Mouse (Mus musculus) hindbrain, embryonic 15.5 days (tissue): ENCODE data around the gene Cacna1h. TPM values are rescaled to one million over a fixed set of nuclear protein-coding genes. Genes with fewer than 3 reads are reported as not detected.

Source experiments
- ATAC-seq: fragments of 200-750 bp; cut with Nextera tagmentation; 2 replicates; pipeline ENCODE4 v1.8.0; 2017; ENCODE audit warnings: low read depth, moderate number of reproducible peaks, moderate TSS enrichment; ENCODE audit not compliant: low FRiP score
- H3K27ac ChIP-seq: fragments of 300-500 bp; sonication (generic); replicated peaks from 2 replicates; pipeline ENCODE4 v1.5.1; 2015; ENCODE audit warnings: mild to moderate bottlenecking, inconsistent platforms
- H3K27me3 ChIP-seq: fragments of 300-500 bp; sonication (generic); 2 replicates; pipeline ENCODE4 v1.6.1; 2015; ENCODE audit warnings: control low read depth, inconsistent platforms
- H3K36me3 ChIP-seq: fragments of 300-500 bp; sonication (generic); 2 replicates; pipeline ENCODE4 v1.6.1; 2015; ENCODE audit warnings: control low read depth, inconsistent platforms
- H3K4me1 ChIP-seq: fragments of 300-500 bp; sonication (generic); replicated peaks from 2 replicates; pipeline ENCODE4 v1.6.1; 2015; ENCODE audit warnings: control low read depth, inconsistent platforms
- H3K4me2 ChIP-seq: fragments of 300-500 bp; sonication (generic); 2 replicates; pipeline ENCODE4 v1.6.1; 2015; ENCODE audit warnings: moderate library complexity, mild to moderate bottlenecking, inconsistent platforms
- H3K4me3 ChIP-seq: fragments of 300-500 bp; sonication (generic); 2 replicates; pipeline ENCODE4 v1.5.1; 2015; ENCODE audit warnings: mild to moderate bottlenecking, inconsistent platforms
- H3K9ac ChIP-seq: fragments of 300-500 bp; sonication (generic); 2 replicates; pipeline ENCODE4 v1.6.1; 2015; ENCODE audit warnings: inconsistent platforms
- H3K9me3 ChIP-seq: fragments of 300-500 bp; sonication (generic); 2 replicates; pipeline ENCODE4 v1.6.1; 2016; ENCODE audit warnings: control low read depth, inconsistent platforms
- WGBS: fragments of 180-500 bp; shearing (Covaris S2); methylation state at CpG from one replicate; pipeline ENCODE4 v1.1.7; 2015; 5-methylcytosine and 5-hydroxymethylcytosine counted together
- polyA plus RNA-seq: library from polyadenylated mRNA; unstranded; fragments of >200 nt; fragmentation: Nextera tagmentation; extraction: Ambion mirVana; gene quantifications from 2 replicates; pipeline ENCODE4 v1.2.1, GENCODE M21; 2015

Cacna1h gene
- polyA plus RNA-seq, 1 experiment from 2014 or later: 10.6 TPM

DNA sequence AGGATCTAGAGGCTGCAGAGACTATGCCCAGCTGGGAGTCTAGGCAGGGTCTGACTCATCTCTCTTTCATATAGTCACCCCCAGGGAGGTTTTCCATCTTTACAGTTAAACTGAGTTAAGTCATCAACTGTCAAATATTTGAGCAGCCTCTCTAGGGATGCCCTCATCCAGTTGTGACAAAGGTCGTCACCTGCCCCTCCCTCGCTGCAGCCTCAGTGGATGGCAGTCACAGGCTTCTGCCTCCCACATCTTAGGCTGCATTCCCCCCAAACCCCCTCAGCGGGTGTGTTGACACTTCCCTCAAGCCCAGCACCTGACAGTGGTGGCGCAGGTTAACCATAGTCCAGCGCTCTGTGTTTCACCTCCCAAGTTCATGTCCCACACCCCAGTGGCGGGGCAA, 7.8 kb upstream of the Cacna1h start:
- Histone ChIP-seq H3K4me3 (no peak overlapping the region), H3K9me3 (no peaks in the 10 kb centered on the region), H3K4me2 (no peak overlapping the region), H3K27ac (no peak overlapping the region), H3K4me1 (0 out of 2 replicates have a peak, but pooled peaks cover 8% of the 10 kb centered on the region), H3K36me3 (no peaks in the 10 kb centered on the region), H3K27me3 (0 out of 2 replicates have a peak, but pooled peaks cover 3% of the 10 kb centered on the region), H3K9ac (no peak overlapping the region)
- no peak for ATAC-seq
- 86% methylated on average over 6 of the region's 6 CpGs for WGBS

GRCm38 (mm10) chr17:25433223-25433616, 363 bp downstream of the Cacna1h start:
- Histone ChIP-seq H3K27ac (peak overlapping the region; percentile 77), H3K4me2 (peak overlapping the region; percentile 81), H3K27me3 (no peaks in the 10 kb centered on the region), H3K4me3 (peak overlapping the region; percentile 65), H3K36me3 (no peaks in the 10 kb centered on the region), H3K9me3 (no peaks in the 10 kb centered on the region), H3K4me1 (peaks cover 48% of the 10 kb centered on the region), H3K9ac (peak overlapping the region; percentile 74)
- WGBS: under 1% methylated on average over 39 of the region's 40 CpGs
- ATAC-seq: peak; percentile 50

- 2% methylated on average over 52 of the region's 53 CpGs for WGBS
- H3K4me3 ChIP-seq: peak overlapping the region; percentile 65
- H3K9me3 ChIP-seq: no peaks in the 10 kb centered on the region
- H3K4me1 ChIP-seq: peaks cover 50% of the 10 kb centered on the region
- H3K27me3 ChIP-seq: no peaks in the 10 kb centered on the region
- ATAC-seq: peak; percentile 11; the same call in 1 of the 2 replicates
- H3K36me3 ChIP-seq: no peaks in the 10 kb centered on the region
- H3K27ac ChIP-seq: peak overlapping the region; percentile 77
- peak overlapping the region; percentile 74 for H3K9ac ChIP-seq
- H3K4me2 ChIP-seq: peak overlapping the region; percentile 81
These were observed 976 bp downstream of the Cacna1h start for GRCm38 (mm10) chr17:25432433-25433181.

DNA sequence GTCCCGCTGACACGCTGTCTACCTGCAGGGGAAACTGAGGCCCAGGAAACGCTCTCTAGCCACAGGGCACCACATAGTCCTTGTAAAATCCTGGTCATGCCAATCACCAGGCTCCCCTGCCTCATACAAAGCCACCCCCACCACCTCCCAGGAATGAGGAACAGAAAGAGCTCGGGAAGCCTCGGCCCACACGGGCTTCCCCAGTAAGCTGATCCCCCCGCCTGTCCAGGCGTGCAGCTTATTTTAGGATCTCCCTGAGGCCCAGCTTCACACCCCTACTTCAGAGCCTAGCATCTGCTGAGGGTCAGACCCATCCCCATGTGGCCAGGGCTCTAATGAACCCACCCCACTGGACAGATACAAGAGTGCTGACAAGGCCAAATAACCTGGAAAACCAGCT, 3.0 kb downstream of the Cacna1h start:
- Histone ChIP-seq H3K27ac (no peak overlapping the region), H3K9ac (no peak overlapping the region), H3K36me3 (no peaks in the 10 kb centered on the region), H3K4me3 (0 out of 2 replicates have a peak overlapping the region, but pooled peaks have one; percentile 65), H3K9me3 (no peaks in the 10 kb centered on the region), H3K4me2 (peak overlapping the region; percentile 81), H3K27me3 (no peaks in the 10 kb centered on the region), H3K4me1 (peaks cover 69% of the 10 kb centered on the region)
- ATAC-seq: no peak
- 62% methylated on average over 8 of the region's 8 CpGs for WGBS

GRCm38 (mm10) chr17:25429886-25430285, 3.7 kb downstream of the Cacna1h start:
- 61% methylated on average over 6 of the region's 6 CpGs for WGBS
- no peaks in the 10 kb centered on the region for H3K27me3 ChIP-seq
- peaks cover 71% of the 10 kb centered on the region for H3K4me1 ChIP-seq
- H3K9ac ChIP-seq: no peak overlapping the region
- no peaks in the 10 kb centered on the region for H3K36me3 ChIP-seq
- H3K4me3 ChIP-seq: no peak overlapping the region
- no peak overlapping the region for H3K4me2 ChIP-seq
- no peak for ATAC-seq
- H3K9me3 ChIP-seq: no peaks in the 10 kb centered on the region
- H3K27ac ChIP-seq: no peak overlapping the region

GRCm38 (mm10) chr17:25429240-25429639, 4.3 kb downstream of the Cacna1h start:
- no peaks in the 10 kb centered on the region for H3K27me3 ChIP-seq
- no peak overlapping the region for H3K9ac ChIP-seq
- H3K9me3 ChIP-seq: no peaks in the 10 kb centered on the region
- H3K27ac ChIP-seq: no peak overlapping the region
- H3K4me3 ChIP-seq: no peak overlapping the region
- WGBS: 63% methylated on average over 5 of the region's 5 CpGs
- H3K4me2 ChIP-seq: no peak overlapping the region
- no peak for ATAC-seq
- H3K4me1 ChIP-seq: peaks cover 71% of the 10 kb centered on the region
- H3K36me3 ChIP-seq: no peaks in the 10 kb centered on the region

- 32% methylated on average over 10 of the region's 10 CpGs for WGBS
- no peaks in the 10 kb centered on the region for H3K36me3 ChIP-seq
- H3K4me3 ChIP-seq: no peak overlapping the region
- H3K9me3 ChIP-seq: no peaks in the 10 kb centered on the region
- H3K9ac ChIP-seq: no peak overlapping the region
- H3K27me3 ChIP-seq: no peaks in the 10 kb centered on the region
- H3K4me2 ChIP-seq: no peak overlapping the region
- H3K4me1 ChIP-seq: peaks cover 62% of the 10 kb centered on the region
- ATAC-seq: no peak
- no peak overlapping the region for H3K27ac ChIP-seq
These were observed 6.1 kb downstream of the Cacna1h start for GRCm38 (mm10) chr17:25427441-25427840.

DNA sequence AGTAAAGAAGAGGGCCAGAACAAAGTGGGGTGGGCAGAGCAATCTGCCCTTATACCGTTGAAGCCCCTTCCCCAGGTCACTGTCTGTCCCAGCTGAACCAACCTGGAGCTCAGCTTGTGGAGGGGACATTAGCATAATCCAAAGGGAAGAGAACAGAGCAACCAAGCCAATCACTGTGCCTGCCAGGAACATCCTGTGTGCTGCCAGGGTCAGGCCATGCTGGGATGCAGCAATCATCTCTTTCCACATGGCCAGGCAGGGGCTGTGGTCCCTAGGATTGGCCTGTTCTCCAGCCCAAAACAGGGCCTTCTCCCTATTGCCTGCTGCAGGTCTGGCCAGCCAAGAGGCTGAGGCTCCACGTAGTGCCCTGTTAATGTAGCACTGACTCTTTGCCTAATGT, 7.6 kb downstream of the Cacna1h start:
- no peaks in the 10 kb centered on the region for H3K9me3 ChIP-seq
- ATAC-seq: no peak
- 76% methylated on average over 2 of the region's 2 CpGs for WGBS
- no peaks in the 10 kb centered on the region for H3K27me3 ChIP-seq
- H3K9ac ChIP-seq: no peak overlapping the region; the same call in 1 of the 2 replicates
- H3K4me3 ChIP-seq: no peak overlapping the region
- no peak overlapping the region for H3K4me2 ChIP-seq
- no peaks in the 10 kb centered on the region for H3K36me3 ChIP-seq
- H3K4me1 ChIP-seq: peaks cover 48% of the 10 kb centered on the region
- H3K27ac ChIP-seq: no peak overlapping the region

DNA sequence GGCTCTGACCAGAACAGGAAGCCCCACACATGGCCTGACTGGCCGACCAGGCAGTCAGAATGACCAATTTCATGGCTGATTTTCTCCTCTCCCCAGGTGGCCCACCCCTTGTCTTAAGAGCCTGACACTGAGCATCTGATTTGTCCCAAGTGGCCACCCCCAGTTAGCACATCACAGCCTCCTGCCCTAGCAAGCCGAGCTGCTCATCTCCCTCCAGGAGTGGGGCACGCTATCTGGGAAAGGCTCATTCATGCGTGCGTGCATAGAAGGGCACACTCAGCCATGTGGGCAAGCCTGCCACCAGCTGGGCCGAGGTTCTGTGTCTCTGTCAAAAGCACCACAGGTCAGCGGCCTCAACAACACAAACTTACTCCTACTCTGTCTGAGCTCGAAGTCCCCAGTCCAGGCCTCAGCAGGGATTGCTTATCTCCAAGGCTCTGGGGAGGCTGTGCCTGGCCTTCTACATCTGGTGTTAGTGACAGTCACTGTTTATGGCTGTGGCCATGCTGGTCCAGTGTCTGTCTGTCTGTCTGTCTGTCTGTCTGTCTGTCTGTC, 9.0 kb downstream of the Cacna1h start:
- ATAC-seq: no peak
- Histone ChIP-seq H3K27me3 (no peaks in the 10 kb centered on the region), H3K27ac (no peak overlapping the region), H3K9me3 (no peaks in the 10 kb centered on the region), H3K9ac (no peak overlapping the region), H3K4me1 (peaks cover 41% of the 10 kb centered on the region), H3K4me2 (no peak overlapping the region), H3K36me3 (no peaks in the 10 kb centered on the region), H3K4me3 (no peak overlapping the region)
- WGBS: 21% methylated on average over 8 of the region's 8 CpGs

DNA sequence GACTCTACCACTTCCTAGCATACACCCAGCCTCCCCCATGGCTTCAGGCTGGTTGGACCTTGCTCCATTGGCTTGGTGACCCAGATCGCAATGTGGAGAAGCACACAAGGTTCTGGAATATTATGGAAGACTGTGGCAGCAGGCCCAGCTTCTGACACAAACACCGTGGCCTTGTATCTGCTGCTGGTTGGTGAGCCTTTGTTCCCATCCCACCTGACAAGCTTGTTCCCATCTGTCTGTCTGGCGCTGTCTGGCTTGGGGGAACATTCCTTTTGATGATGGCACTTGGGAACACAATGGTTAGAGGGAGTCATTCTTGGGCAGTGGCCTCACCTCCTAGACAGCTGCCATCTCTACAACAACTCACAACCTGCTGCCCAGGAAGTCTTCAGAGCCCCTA, 12.6 kb downstream of the Cacna1h start:
- Histone ChIP-seq H3K9ac (no peak overlapping the region), H3K4me1 (peaks cover 47% of the 10 kb centered on the region), H3K9me3 (no peaks in the 10 kb centered on the region), H3K36me3 (no peaks in the 10 kb centered on the region), H3K27ac (no peak overlapping the region), H3K4me2 (no peak overlapping the region), H3K4me3 (no peak overlapping the region), H3K27me3 (no peaks in the 10 kb centered on the region)
- 90% methylated on average over 3 of the region's 3 CpGs for WGBS
- ATAC-seq: no peak

DNA sequence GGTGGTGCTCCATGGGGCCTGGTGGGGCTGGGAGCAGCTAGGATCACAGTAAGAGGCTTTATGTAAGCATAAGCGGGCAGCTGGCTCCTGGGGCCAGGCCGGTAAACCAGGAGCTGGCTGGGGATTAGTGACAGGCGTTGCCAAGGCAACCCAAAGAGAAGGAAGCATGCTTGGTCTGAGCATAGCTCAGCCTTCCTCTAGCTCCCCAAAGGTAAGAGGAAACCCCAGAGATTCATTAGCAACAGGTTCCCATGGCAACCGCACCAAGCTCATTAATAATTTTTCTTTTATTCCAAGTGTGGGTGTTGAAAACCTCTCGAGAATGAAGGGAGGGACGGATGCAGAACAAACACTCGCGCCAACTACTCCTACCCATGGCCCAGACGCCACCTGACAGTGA, 14.7 kb downstream of the Cacna1h start:
- Histone ChIP-seq H3K4me3 (no peak overlapping the region), H3K27ac (peak overlapping the region; percentile 61), H3K27me3 (no peaks in the 10 kb centered on the region), H3K9me3 (no peaks in the 10 kb centered on the region), H3K4me1 (peaks cover 56% of the 10 kb centered on the region), H3K36me3 (no peaks in the 10 kb centered on the region), H3K9ac (no peak overlapping the region), H3K4me2 (0 out of 2 replicates have a peak overlapping the region, but pooled peaks have one; percentile 7)
- WGBS: 14% methylated on average over 9 of the region's 9 CpGs
- 0 out of 2 replicates have a peak, but pooled peaks have one; percentile 49 for ATAC-seq

- 32% methylated on average over 6 of the region's 6 CpGs for WGBS
- no peak overlapping the region for H3K27ac ChIP-seq
These were observed 15.6 kb downstream of the Cacna1h start for GRCm38 (mm10) chr17:25417990-25418389.

More at GRCm38 (mm10) chr17:25417990-25418389, 15.6 kb downstream of the Cacna1h start:
- Histone ChIP-seq H3K4me1 (peaks cover 58% of the 10 kb centered on the region), H3K27me3 (no peaks in the 10 kb centered on the region), H3K36me3 (no peaks in the 10 kb centered on the region), H3K4me2 (no peak overlapping the region), H3K9ac (no peak overlapping the region), H3K9me3 (no peaks in the 10 kb centered on the region), H3K4me3 (no peak overlapping the region)
- no peak for ATAC-seq
